Mouse (Mus musculus) embryonic fibroblast, embryonic 13.5 days (primary cell): ENCODE results near the gene Shh. TPM values are rescaled to one million over a fixed set of nuclear protein-coding genes. Genes with fewer than 3 reads are reported as not detected.

ENCODE experiments used
- H3K27ac ChIP-seq: 2 replicates; pipeline ENCODE4 v1.5.1; 2012; ENCODE audit warnings: low read length, control low read depth, inconsistent platforms; ENCODE audit not compliant: insufficient read depth
- H3K4me1 ChIP-seq: 2 replicates; pipeline ENCODE4 v1.6.1; 2011; ENCODE audit warnings: low read length; ENCODE audit not compliant: control insufficient read depth, insufficient read depth
- H3K4me3 ChIP-seq: 2 replicates; pipeline ENCODE4 v1.5.1; 2011; ENCODE audit warnings: mild to moderate bottlenecking, control low read depth, low read length; ENCODE audit not compliant: insufficient read depth
- CTCF ChIP-seq: IDR thresholded peaks from 2 replicates; pipeline ENCODE4 v1.5.1; 2011; ENCODE audit warnings: mild to moderate bottlenecking, control low read depth, low read length, moderate library complexity, borderline replicate concordance; ENCODE audit not compliant: insufficient read depth
- POLR2A ChIP-seq: IDR thresholded peaks from 2 replicates; pipeline ENCODE4 v1.6.1; 2011; ENCODE audit warnings: low read depth, mild to moderate bottlenecking, control low read depth, low read length, moderate library complexity
- polyA plus RNA-seq: library from polyadenylated mRNA; stranded (reverse); fragments of >200 nt; gene quantifications from 2 replicates; pipeline ENCODE4 v1.2.4, GENCODE M21; 2011; ENCODE audit warnings: low read depth; ENCODE audit not compliant: missing spikeins, insufficient read length

Shh gene
- polyA plus RNA-seq, 1 experiment, result not detected

GRCm38 (mm10) chr5:28459456-28460225 is 7.4 kb downstream of the Shh start:
- no peak overlapping the region for H3K4me3 ChIP-seq
- TF ChIP-seq CTCF (no peak), POLR2A (no peak)
- no peak overlapping the region for H3K27ac ChIP-seq
- no peaks in the 10 kb centered on the region for H3K4me1 ChIP-seq

GRCm38 (mm10) chr5:28458821-28459240 is 8.2 kb downstream of the Shh start:
- H3K4me1 ChIP-seq, result no peaks in the 10 kb centered on the region
- no peak for TF ChIP-seq POLR2A
- no peak for TF ChIP-seq CTCF
- no peak overlapping the region for H3K4me3 ChIP-seq
- no peak overlapping the region for H3K27ac ChIP-seq

- Histone ChIP-seq H3K4me1 (no peaks in the 10 kb centered on the region), H3K4me3 (no peak overlapping the region), H3K27ac (no peak overlapping the region)
- TF ChIP-seq POLR2A (no peak), CTCF (no peak)
These were observed 9.0 kb downstream of the Shh start for GRCm38 (mm10) chr5:28457921-28458641.

- TF ChIP-seq CTCF, result no peak
- no peak for TF ChIP-seq POLR2A
- Histone ChIP-seq H3K27ac (no peak overlapping the region), H3K4me3 (no peak overlapping the region), H3K4me1 (no peaks in the 10 kb centered on the region)
These were observed 10.7 kb downstream of the Shh start for GRCm38 (mm10) chr5:28456366-28456765.

- TF ChIP-seq CTCF, result no peak
- no peak for TF ChIP-seq POLR2A
- no peak overlapping the region for H3K4me3 ChIP-seq
- H3K4me1 ChIP-seq, result no peaks in the 10 kb centered on the region
- no peak overlapping the region for H3K27ac ChIP-seq
These were observed 11.3 kb downstream of the Shh start for GRCm38 (mm10) chr5:28455721-28456120.

GRCm38 (mm10) chr5:28454546-28454945 is 12.5 kb downstream of the Shh start:
- Histone ChIP-seq H3K27ac (no peak overlapping the region), H3K4me3 (no peak overlapping the region), H3K4me1 (no peaks in the 10 kb centered on the region)
- TF ChIP-seq CTCF (no peak), POLR2A (no peak)

- Histone ChIP-seq H3K4me3 (no peak overlapping the region), H3K4me1 (no peaks in the 10 kb centered on the region), H3K27ac (no peak overlapping the region)
- TF ChIP-seq POLR2A, result no peak
- TF ChIP-seq CTCF, result no peak
These were observed 13.5 kb downstream of the Shh start for GRCm38 (mm10) chr5:28453523-28453922.

- TF ChIP-seq CTCF, result no peak
- TF ChIP-seq POLR2A, result no peak
- Histone ChIP-seq H3K4me1 (no peaks in the 10 kb centered on the region), H3K4me3 (no peak overlapping the region), H3K27ac (no peak overlapping the region)
These were observed 14.0 kb downstream of the Shh start for GRCm38 (mm10) chr5:28453086-28453485.

GRCm38 (mm10) chr5:28451053-28451638 is 15.9 kb downstream of the Shh start:
- Histone ChIP-seq H3K4me3 (no peak overlapping the region), H3K27ac (no peak overlapping the region)
- TF ChIP-seq CTCF (peak; percentile 91), POLR2A (no peak)

GRCm38 (mm10) chr5:28450126-28450890 is 16.7 kb downstream of the Shh start:
- H3K4me1 ChIP-seq, result no peaks in the 10 kb centered on the region
- no peak overlapping the region for H3K27ac ChIP-seq
- TF ChIP-seq POLR2A, result no peak
- TF ChIP-seq CTCF, result no peak
- no peak overlapping the region for H3K4me3 ChIP-seq

More at GRCm38 (mm10) chr5:28451053-28451638, 15.9 kb downstream of the Shh start:
- no peaks in the 10 kb centered on the region for H3K4me1 ChIP-seq
